Mouse (Mus musculus) C2C12 (cell line): Measurements from ENCODE around the gene Grrp1. TPM values are rescaled to one million over a fixed set of nuclear protein-coding genes. Genes with fewer than 3 reads are reported as not detected.

Source experiments
- H3K27me3 ChIP-seq: one replicate; pipeline ENCODE4 v1.6.1; 2011; ENCODE audit not compliant: control insufficient read depth, insufficient read depth, insufficient read length
- H3K36me3 ChIP-seq: one replicate; pipeline ENCODE4 v1.6.1; 2011; ENCODE audit not compliant: control insufficient read depth, insufficient read depth
- H3K4me3 ChIP-seq: one replicate; pipeline ENCODE4 v1.5.1; 2011; ENCODE audit warnings: mild to moderate bottlenecking, control low read depth; ENCODE audit not compliant: poor library complexity, insufficient read depth, severe bottlenecking
- H3K79me2 ChIP-seq: one replicate; pipeline ENCODE4 v1.6.1; 2011; ENCODE audit not compliant: control insufficient read depth, insufficient read depth
- H3K79me3 ChIP-seq: one replicate; pipeline ENCODE4 v1.6.1; 2011; ENCODE audit warnings: low read depth, control low read depth
- H3ac ChIP-seq: one replicate; pipeline ENCODE3; 2011; ENCODE audit warnings: low read depth; ENCODE audit not compliant: control insufficient read depth, insufficient read length
- CEBPB ChIP-seq: IDR thresholded peaks from one replicate; pipeline ENCODE4 v1.6.1; 2011; ENCODE audit warnings: low read depth, mild to moderate bottlenecking, control low read depth, moderate library complexity
- CTCF ChIP-seq: IDR thresholded peaks from one replicate; pipeline ENCODE4 v1.5.1; 2011; ENCODE audit not compliant: control insufficient read depth, insufficient read depth, insufficient read length
- FOSL1 ChIP-seq: IDR thresholded peaks from one replicate; pipeline ENCODE4 v1.8.0; 2011; ENCODE audit warnings: mild to moderate bottlenecking, low read length; ENCODE audit not compliant: poor library complexity, insufficient read depth, severe bottlenecking
- MAX ChIP-seq: IDR thresholded peaks from one replicate; pipeline ENCODE4 v1.6.1; 2011; ENCODE audit warnings: mild to moderate bottlenecking, control low read depth
- MYOD1 ChIP-seq: IDR thresholded peaks from one replicate; pipeline ENCODE4 v1.6.1; 2011; ENCODE audit warnings: low read depth; ENCODE audit not compliant: control insufficient read depth, insufficient read length
- MYOG ChIP-seq: IDR thresholded peaks from one replicate; pipeline ENCODE4 v1.6.1; 2011; ENCODE audit not compliant: control insufficient read depth, insufficient read length; ENCODE audit errors: extremely low read depth
- USF1 ChIP-seq: IDR thresholded peaks from one replicate; pipeline ENCODE4 v1.6.1; 2011; ENCODE audit warnings: low read depth, mild to moderate bottlenecking, control low read depth, moderate library complexity
- polyA plus RNA-seq: library from polyadenylated mRNA; unstranded; fragments of >200 nt; fragmentation: generic; extraction: Trizol; gene quantifications from one replicate; pipeline ENCODE4 v1.2.1, GENCODE M21; 2012; ENCODE audit warnings: missing spikeins

Grrp1 gene
- polyA plus RNA-seq, 1 experiment, result not detected

DNA sequence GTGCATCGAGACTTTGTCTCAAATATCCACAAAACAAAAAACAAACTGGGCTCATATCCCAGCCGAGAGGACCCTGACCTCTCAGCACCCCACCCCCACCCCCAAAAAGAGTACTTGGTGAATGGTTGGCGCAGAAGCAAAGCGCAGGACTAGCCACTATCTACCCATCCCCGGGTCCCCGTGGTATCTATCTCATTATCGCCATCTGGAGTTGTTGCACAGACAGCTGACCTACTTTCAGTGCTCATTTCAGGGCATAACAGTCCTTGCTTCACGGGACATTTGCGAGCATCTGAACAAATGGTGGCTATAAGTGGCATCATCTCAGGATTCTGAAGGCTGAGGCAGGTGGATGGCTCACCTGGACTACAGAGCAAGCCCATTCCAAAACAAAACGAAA, 15.2 kb downstream of the Grrp1 start:
- Histone ChIP-seq H3K79me3 (no peaks in the 10 kb centered on the region), H3K36me3 (no peaks in the 10 kb centered on the region), H3K4me3 (no peak overlapping the region), H3K27me3 (peaks cover 6% of the 10 kb centered on the region), H3K79me2 (no peaks in the 10 kb centered on the region), H3ac (no peak overlapping the region)
- no peak for TF ChIP-seq CEBPB
- TF ChIP-seq MAX, result no peak
- TF ChIP-seq FOSL1, result no peak
- TF ChIP-seq CTCF, result no peak
- TF ChIP-seq MYOG, result no peak
- TF ChIP-seq MYOD1, result no peak
- TF ChIP-seq USF1, result no peak

DNA sequence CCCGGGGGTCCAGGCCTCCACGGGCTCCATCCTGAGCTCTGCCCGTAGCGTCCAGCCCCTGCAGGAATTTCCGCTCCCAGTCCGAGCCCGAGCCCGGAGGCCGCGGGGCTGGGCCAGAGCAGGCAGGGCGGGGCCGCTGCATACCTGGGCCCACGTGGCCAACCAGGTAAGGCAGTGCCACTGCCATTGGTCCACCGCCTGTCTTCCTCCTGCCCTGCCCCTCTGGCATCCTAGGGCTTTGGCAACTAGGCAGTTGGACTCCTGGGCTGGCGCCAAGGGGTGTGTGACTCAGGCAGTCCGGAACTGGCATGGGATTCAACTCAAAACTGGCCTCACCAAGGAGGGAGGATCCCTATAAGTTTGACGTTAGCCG, 15.6 kb downstream of the Grrp1 start, which contains the start of gene Cnksr1:
Cnksr1 (minus strand) TSS at position 121 of the 373 bp plus-strand sequence.
- no peaks in the 10 kb centered on the region for H3K36me3 ChIP-seq
- H3K79me3 ChIP-seq, result no peaks in the 10 kb centered on the region
- peak within 1 kb of the TSS; percentile 30 for H3ac ChIP-seq
- TF ChIP-seq MAX (no peak), MYOG (no peak), CEBPB (no peak), CTCF (no peak), MYOD1 (no peak), USF1 (no peak)
- no peak within 1 kb of the TSS for H3K4me3 ChIP-seq
- H3K27me3 ChIP-seq, result peaks cover 10% of the 10 kb centered on the region
- H3K79me2 ChIP-seq, result no peaks in the 10 kb centered on the region

DNA sequence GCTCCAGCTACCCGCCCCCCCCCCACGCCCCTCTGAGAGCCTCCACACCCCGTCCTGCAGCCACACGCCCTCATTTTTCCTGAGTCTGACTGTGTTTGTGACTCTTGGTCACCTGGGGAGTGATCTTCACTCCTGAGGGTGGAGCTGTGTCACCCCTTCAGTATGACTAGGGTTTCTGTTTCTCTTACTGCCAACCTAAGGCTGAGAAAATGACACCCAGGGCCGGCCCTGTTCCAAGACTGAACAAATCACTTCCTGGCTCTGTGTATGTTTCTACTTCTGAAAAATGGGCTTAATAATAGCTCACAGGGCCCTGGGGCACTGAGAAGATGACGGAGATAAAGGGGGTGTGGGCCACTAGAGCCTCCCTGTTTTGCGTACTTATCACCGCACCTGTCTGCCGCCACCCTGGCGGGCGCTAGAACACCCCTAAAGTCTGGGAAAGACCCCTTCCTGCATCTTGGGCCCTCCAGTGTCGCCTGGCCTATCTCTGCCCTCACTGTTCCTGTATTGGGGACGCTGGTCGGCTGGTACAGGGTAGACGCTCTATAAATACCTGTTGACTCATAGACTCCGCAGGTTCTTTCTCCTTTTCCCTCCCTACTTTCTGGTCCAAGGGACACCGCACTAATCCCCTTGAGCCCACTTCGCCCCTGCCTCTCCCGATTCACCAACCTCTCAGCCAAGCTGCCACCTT, 16.2 kb downstream of the Grrp1 start:
- no peak overlapping the region for H3K4me3 ChIP-seq
- no peak for TF ChIP-seq MYOG
- TF ChIP-seq USF1, result no peak
- no peak for TF ChIP-seq CEBPB
- no peak for TF ChIP-seq MYOD1
- TF ChIP-seq MAX, result no peak
- TF ChIP-seq FOSL1, result no peak
- TF ChIP-seq CTCF, result no peak

DNA sequence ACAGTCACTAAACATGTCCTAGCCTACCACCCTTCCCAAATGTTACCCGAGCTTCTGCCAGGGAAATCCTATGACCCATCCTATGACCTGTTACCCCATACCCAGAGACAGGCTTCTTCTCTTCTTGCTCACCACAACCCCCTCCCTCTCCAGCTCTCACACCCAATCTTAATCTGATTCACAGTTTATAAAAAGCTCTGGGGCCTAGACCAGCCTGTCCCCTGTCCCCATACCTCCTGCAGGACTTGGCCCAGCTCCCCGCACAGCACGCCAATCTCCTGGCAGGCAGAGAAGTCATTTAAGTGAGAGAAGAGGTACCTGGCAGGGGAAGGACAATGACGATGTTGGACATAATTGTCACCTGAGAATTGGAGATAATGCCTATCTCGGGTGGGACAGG, 19.0 kb downstream of the Grrp1 start:
- no peaks in the 10 kb centered on the region for H3K79me3 ChIP-seq
- TF ChIP-seq FOSL1 (no peak), CTCF (no peak), MYOG (no peak)
- H3K4me3 ChIP-seq, result no peak overlapping the region
- peaks cover 27% of the 10 kb centered on the region for H3K27me3 ChIP-seq
- H3K36me3 ChIP-seq, result no peaks in the 10 kb centered on the region
- no peaks in the 10 kb centered on the region for H3K79me2 ChIP-seq
- no peak overlapping the region for H3ac ChIP-seq

More for the DNA sequence above, 16.2 kb downstream of the Grrp1 start:
- Histone ChIP-seq H3K79me2 (no peaks in the 10 kb centered on the region), H3K36me3 (no peaks in the 10 kb centered on the region), H3K79me3 (no peaks in the 10 kb centered on the region), H3ac (no peak overlapping the region), H3K27me3 (peaks cover 16% of the 10 kb centered on the region)

DNA sequence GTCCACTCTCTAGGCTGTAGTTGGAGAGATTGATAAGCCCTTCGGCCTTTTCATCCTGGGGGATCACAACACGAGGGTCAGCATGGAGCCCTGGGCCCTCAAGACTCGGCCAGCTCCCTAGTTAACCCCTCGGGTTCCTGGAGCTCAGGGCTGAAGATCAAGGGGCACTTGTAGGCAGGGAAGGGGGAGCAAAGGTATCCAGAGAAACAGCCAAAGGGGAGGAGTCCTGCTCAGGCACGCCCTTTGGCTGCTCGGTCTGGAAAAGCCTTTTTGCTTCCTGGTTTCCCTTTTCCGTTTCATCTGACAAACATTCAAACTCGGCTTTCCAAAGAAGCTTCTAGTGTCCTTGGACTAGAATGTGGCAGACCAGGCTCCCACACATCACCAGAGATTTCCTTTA, 23.5 kb downstream of the Grrp1 start:
- no peaks in the 10 kb centered on the region for H3K79me2 ChIP-seq
- H3ac ChIP-seq, result no peak overlapping the region
- no peak overlapping the region for H3K4me3 ChIP-seq
- no peaks in the 10 kb centered on the region for H3K36me3 ChIP-seq
- TF ChIP-seq MYOG (no peak), FOSL1 (no peak), MAX (no peak), CEBPB (no peak), CTCF (no peak), MYOD1 (no peak), USF1 (no peak)
- H3K79me3 ChIP-seq, result no peaks in the 10 kb centered on the region
- peaks cover 36% of the 10 kb centered on the region for H3K27me3 ChIP-seq

DNA sequence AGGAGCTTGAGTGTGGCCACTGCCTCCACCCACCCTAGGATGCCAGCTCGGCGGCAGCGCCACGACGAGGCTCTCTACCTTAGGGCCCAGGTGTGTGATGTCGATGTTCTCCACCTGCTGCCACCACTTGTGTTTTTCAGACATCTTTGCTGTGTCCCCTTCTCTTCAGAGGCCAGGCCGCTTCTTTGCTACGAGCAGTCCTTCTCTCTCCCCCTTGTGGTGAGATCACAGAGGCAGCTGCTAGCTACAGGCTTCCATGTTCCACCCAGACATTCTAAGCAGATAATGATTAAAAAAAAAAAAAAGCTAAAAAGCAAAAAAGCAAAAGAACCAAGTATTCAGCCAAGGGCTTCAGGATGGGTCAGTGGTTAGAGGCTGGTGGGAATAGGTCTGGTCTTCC, 26.7 kb downstream of the Grrp1 start, which contains the start of gene Catsper4:
Catsper4 (minus strand) TSS at position 190 of the 400 bp plus-strand sequence.
- no peak for TF ChIP-seq MAX
- no peak for TF ChIP-seq MYOD1
- no peak for TF ChIP-seq FOSL1
- TF ChIP-seq CTCF, result no peak
- TF ChIP-seq CEBPB, result no peak
- no peak for TF ChIP-seq MYOG
- TF ChIP-seq USF1, result no peak
- Histone ChIP-seq H3K27me3 (peaks cover 31% of the 10 kb centered on the region), H3K36me3 (no peaks in the 10 kb centered on the region), H3K79me2 (no peaks in the 10 kb centered on the region), H3K79me3 (no peaks in the 10 kb centered on the region), H3ac (no peak within 1 kb of the TSS), H3K4me3 (no peak within 1 kb of the TSS)
